In genomic region chr6:48700251-48701075, GRCm38 (mm10) we compare ENCODE assay signal across 10 mouse cellular contexts. TPM values are rescaled to one million over a fixed set of nuclear protein-coding genes. Genes with fewer than 3 reads are reported as not detected.
A peak's percentile ranks its signal among the peaks of the same experiment; 100 is the strongest.
DNase-seq lines count a peak whose midpoint lies in the region; ATAC-seq and TF ChIP-seq lines count a peak whose summit lies in the region.
"Had no signal": no experiment of that assay in that cellular context is flagged by ENCODE, and none has a peak within 500 bp of the region (broad histone marks: within the 10 kb centered on the region; RNA-seq: fewer than 3 reads in every experiment).

No protein-coding gene starts in this region.

- peak overlapping the region; percentile 12 for H3K27ac ChIP-seq in intestine, embryonic 14.5 days (ENCODE audit: low read depth)
- H3K27ac ChIP-seq in intestine, postnatal 0 days (ENCODE audit: low read depth, low read length): no peak overlapping the region; the same call in 1 of the 2 replicates
- peak overlapping the region; percentile 38; the same call in 1 of the 2 replicates for H3K27ac ChIP-seq in kidney, embryonic 14.5 days (ENCODE audit: low read depth, low read length)

- no peaks in the 10 kb centered on the region; the same call in 1 of the 2 replicates for H3K4me1 ChIP-seq in intestine, embryonic 14.5 days (replicated peaks; ENCODE audit: control insufficient read depth, insufficient read depth, low read length)
- H3K4me1 ChIP-seq in intestine, postnatal 0 days (replicated peaks; ENCODE audit: control insufficient read depth, insufficient read depth, low read length): no peaks in the 10 kb centered on the region
- H3K4me1 ChIP-seq in kidney, embryonic 14.5 days (ENCODE audit: control insufficient read depth, insufficient read depth, low read length): no peaks in the 10 kb centered on the region

- H3K27me3 ChIP-seq in intestine, embryonic 14.5 days (replicated peaks; ENCODE audit: control insufficient read depth, insufficient read depth, low read length): no peaks in the 10 kb centered on the region
- no peaks in the 10 kb centered on the region for H3K27me3 ChIP-seq in intestine, postnatal 0 days (replicated peaks; ENCODE audit: control insufficient read depth, insufficient read depth, low read length)
- no peaks in the 10 kb centered on the region for H3K27me3 ChIP-seq in kidney, embryonic 14.5 days (ENCODE audit: control insufficient read depth, insufficient read depth, low read length)

- no peak for TF ChIP-seq CTCF in intestine, postnatal 0 days (IDR thresholded peaks at IDR 0.05; ENCODE audit: low read depth)

- 43% methylated on average over 5 of the region's 5 CpGs for WGBS in intestine, embryonic 14.5 days
- 54% methylated on average over 5 of the region's 5 CpGs for WGBS in intestine, postnatal 0 days
- WGBS in kidney, embryonic 14.5 days: 55% methylated on average over 5 of the region's 5 CpGs

- H3K9me3 ChIP-seq in intestine, embryonic 14.5 days (ENCODE audit: control insufficient read depth, low read length): no peaks in the 10 kb centered on the region
- no peaks in the 10 kb centered on the region for H3K9me3 ChIP-seq in intestine, postnatal 0 days (ENCODE audit: control insufficient read depth)
- no peaks in the 10 kb centered on the region for H3K9me3 ChIP-seq in kidney, embryonic 14.5 days (ENCODE audit: control insufficient read depth, low read length)
- H3K9me3 ChIP-seq: G1E had no signal

- no peak overlapping the region for H3K4me3 ChIP-seq in intestine, embryonic 14.5 days (ENCODE audit: low read depth, low read length)
- no peak overlapping the region for H3K4me3 ChIP-seq in intestine, postnatal 0 days (ENCODE audit: low read depth, low read length)
- no peak overlapping the region for H3K4me3 ChIP-seq in kidney, embryonic 14.5 days (ENCODE audit: low read length)

- no peak overlapping the region for H3K9ac ChIP-seq in intestine, embryonic 14.5 days (ENCODE audit: low read length)
- no peak overlapping the region for H3K9ac ChIP-seq in intestine, postnatal 0 days (ENCODE audit: low read depth, low read length)
- H3K9ac ChIP-seq in kidney, embryonic 14.5 days (ENCODE audit: low read depth, low read length): no peak overlapping the region

- ATAC-seq in intestine, embryonic 14.5 days (replicated peaks; ENCODE audit: low FRiP score, low TSS enrichment, low read depth): no peak
- no peak for ATAC-seq in intestine, postnatal 0 days
- ATAC-seq in common myeloid progenitor, adult 5-6 weeks (replicated peaks; ENCODE audit: low read depth, poor library complexity, severe bottlenecking): peak; percentile 82
- ATAC-seq in kidney, embryonic 14.5 days (ENCODE audit: low FRiP score, low TSS enrichment): peak; percentile 57; the same call in 1 of the 2 replicates

- H3K4me2 ChIP-seq in intestine, embryonic 14.5 days (ENCODE audit: low read length): no peak overlapping the region
- no peak overlapping the region for H3K4me2 ChIP-seq in intestine, postnatal 0 days (replicated peaks; ENCODE audit: low read depth)
- no peak overlapping the region for H3K4me2 ChIP-seq in kidney, embryonic 14.5 days (replicated peaks; ENCODE audit: low read depth, low read length)

- DNase-seq in intestine, embryonic 14.5 days (ENCODE audit: low spot score): peak; percentile 45
- peak; percentile 27 for DNase-seq in mesoderm, embryonic 11.5 days (ENCODE audit: low read depth, low spot score)
- DNase-seq in left cerebral cortex, adult 8-10 months (ENCODE audit: low spot score in 2 of 2): no peak
- DNase-seq in ovary, postnatal 36 days (ENCODE audit: low spot score): no peak
- no peak for DNase-seq in cerebellum, adult 18-20 months

- H3K36me3 ChIP-seq in intestine, embryonic 14.5 days (ENCODE audit: control insufficient read depth, insufficient read depth, low read length): no peaks in the 10 kb centered on the region
- no peaks in the 10 kb centered on the region for H3K36me3 ChIP-seq in intestine, postnatal 0 days (ENCODE audit: control insufficient read depth, insufficient read depth)
- no peaks in the 10 kb centered on the region for H3K36me3 ChIP-seq in kidney, embryonic 14.5 days (ENCODE audit: control insufficient read depth, insufficient read depth, low read length)
- H3K36me3 ChIP-seq: G1E had no signal

RNA-seq across cellular contexts. Expression of gene Gimap6, which starts 7.6 kb away (rescaled TPM):
- polyA plus RNA-seq in intestine, embryonic 14.5 days (2014; fragmentation: Nextera tagmentation; extraction: Ambion mirVana): 22.8 and 24.3 TPM in 2 replicates
- polyA plus RNA-seq in intestine, postnatal 0 days (2015; fragmentation: Nextera tagmentation; extraction: Ambion mirVana): 13.6 and 15.8 TPM in 2 replicates
- total RNA-seq in common myeloid progenitor, adult 5-6 weeks (2017): 81.8 and 82.1 TPM in 2 replicates
- polyA plus RNA-seq in kidney, embryonic 14.5 days (2014; fragmentation: Nextera tagmentation; extraction: Ambion mirVana): 42.7 and 49.9 TPM in 2 replicates
- total RNA-seq in left cerebral cortex, adult 8-10 months (2022): 1 to 10 TPM; 3.1 to 4.3 (median 4.0) TPM

RNA-seq across cellular contexts. Expression of gene Gimap4, which starts 16.1 kb away (rescaled TPM):
- 18.3 and 19.1 TPM in 2 replicates for polyA plus RNA-seq in intestine, embryonic 14.5 days (2014; fragmentation: Nextera tagmentation; extraction: Ambion mirVana)
- polyA plus RNA-seq in intestine, postnatal 0 days (2015; fragmentation: Nextera tagmentation; extraction: Ambion mirVana): 9.6 and 11.3 TPM in 2 replicates
- 1.8 and 7.3 TPM in 2 replicates for total RNA-seq in common myeloid progenitor, adult 5-6 weeks (2017)
- 51.3 and 54.1 TPM in 2 replicates for polyA plus RNA-seq in kidney, embryonic 14.5 days (2014; fragmentation: Nextera tagmentation; extraction: Ambion mirVana)
- total RNA-seq in left cerebral cortex, adult 8-10 months (2022): under 1 TPM in 3 of 4 experiments, not detected in 1; 0.41 to 0.56 (median 0.55) TPM
- total RNA-seq: G1E had no signal
- polyA plus RNA-seq: G1E had no signal

RNA-seq across cellular contexts. Expression of gene Gm28053, which starts 17.9 kb away (rescaled TPM):
- polyA plus RNA-seq in intestine, embryonic 14.5 days (2014; fragmentation: Nextera tagmentation; extraction: Ambion mirVana): 1.4 and 4.9 TPM in 2 replicates
- polyA plus RNA-seq in intestine, postnatal 0 days (2015; fragmentation: Nextera tagmentation; extraction: Ambion mirVana): 1.3 and 2.3 TPM in 2 replicates
- total RNA-seq in common myeloid progenitor, adult 5-6 weeks (2017): 35.9 and 66.8 TPM in 2 replicates
- polyA plus RNA-seq in kidney, embryonic 14.5 days (2014; fragmentation: Nextera tagmentation; extraction: Ambion mirVana): 3.2 and 4.8 TPM in 2 replicates
- 1 to 10 TPM in 1 of 4 experiments, not detected in 3; 2.3 TPM for total RNA-seq in left cerebral cortex, adult 8-10 months (2022)
- total RNA-seq: G1E had no signal
- polyA plus RNA-seq: embryonic facial prominence, embryonic 11.5 days; G1E had no signal

RNA-seq across cellular contexts. Expression of gene Gimap7, which starts 18.0 kb away (rescaled TPM):
- 0.14 and 0.16 TPM in 2 replicates for polyA plus RNA-seq in intestine, embryonic 14.5 days (2014; fragmentation: Nextera tagmentation; extraction: Ambion mirVana)
- polyA plus RNA-seq in intestine, postnatal 0 days (2015; fragmentation: Nextera tagmentation; extraction: Ambion mirVana): 0.09 and 0.16 TPM in 2 replicates
- total RNA-seq in common myeloid progenitor, adult 5-6 weeks (2017): 3.4 and 4.9 TPM in 2 replicates
- polyA plus RNA-seq in kidney, embryonic 14.5 days (2014; fragmentation: Nextera tagmentation; extraction: Ambion mirVana): not detected in 2 replicates
- total RNA-seq in left cerebral cortex, adult 8-10 months (2022): not detected
- polyA plus RNA-seq: embryonic facial prominence, embryonic 11.5 days; G1E had no signal

RNA-seq across cellular contexts. Expression of gene Gimap9, which starts 24.5 kb away (rescaled TPM):
- 14.1 and 15.9 TPM in 2 replicates for polyA plus RNA-seq in intestine, embryonic 14.5 days (2014; fragmentation: Nextera tagmentation; extraction: Ambion mirVana)
- polyA plus RNA-seq in intestine, postnatal 0 days (2015; fragmentation: Nextera tagmentation; extraction: Ambion mirVana): 9.9 and 10.2 TPM in 2 replicates
- total RNA-seq in common myeloid progenitor, adult 5-6 weeks (2017): 50.8 and 59.3 TPM in 2 replicates
- polyA plus RNA-seq in kidney, embryonic 14.5 days (2014; fragmentation: Nextera tagmentation; extraction: Ambion mirVana): 9.9 and 13.4 TPM in 2 replicates
- 1 to 10 TPM in 1 of 4 experiments, under 1 TPM in 3; 0.36 to 1.0 (median 0.45) TPM for total RNA-seq in left cerebral cortex, adult 8-10 months (2022)

Comparison
In these comparisons a context has a peak if more than half of its experiments do, and no peak if none do; other contexts are left out.
1. ATAC-seq: peak in common myeloid progenitor, adult 5-6 weeks (single experiment) and kidney, embryonic 14.5 days (single experiment); none in intestine, embryonic 14.5 days (single experiment) and intestine, postnatal 0 days (single experiment).
2. DNase-seq: peak in intestine, embryonic 14.5 days (single experiment) and mesoderm, embryonic 11.5 days (single experiment); none in left cerebral cortex, adult 8-10 months (0 of 2), ovary, postnatal 36 days (single experiment) and cerebellum, adult 18-20 months (0 of 2).